Mouse (Mus musculus) right cerebral cortex, postnatal 4 days (tissue): ENCODE data around the gene Lst1.

Source experiments
- DNase-seq: peaks from one replicate; pipeline ENCODE4 v3.0.0-alpha.2; 2022

Gene Lst1

DNA sequence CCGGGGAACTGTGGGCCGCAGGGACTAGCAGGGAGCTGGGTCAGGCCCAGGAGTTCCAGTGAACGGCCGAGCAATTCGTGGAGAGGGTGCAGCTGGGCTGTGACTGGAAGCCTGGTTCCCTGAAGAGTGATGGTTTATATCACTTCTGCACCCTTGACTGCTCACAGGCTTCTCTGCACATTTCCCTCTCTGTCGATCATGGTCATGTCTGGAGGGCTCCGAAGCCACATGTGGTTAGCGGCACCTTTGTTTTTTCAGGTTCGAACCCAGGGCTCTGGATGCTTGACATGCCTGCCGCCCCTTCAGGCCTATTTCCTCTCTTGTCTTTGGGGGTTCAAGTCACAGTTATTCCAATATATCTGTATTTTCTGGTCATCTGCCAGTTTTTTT is 17.1 kb upstream of the Lst1 start:
- no peak for DNase-seq

DNA sequence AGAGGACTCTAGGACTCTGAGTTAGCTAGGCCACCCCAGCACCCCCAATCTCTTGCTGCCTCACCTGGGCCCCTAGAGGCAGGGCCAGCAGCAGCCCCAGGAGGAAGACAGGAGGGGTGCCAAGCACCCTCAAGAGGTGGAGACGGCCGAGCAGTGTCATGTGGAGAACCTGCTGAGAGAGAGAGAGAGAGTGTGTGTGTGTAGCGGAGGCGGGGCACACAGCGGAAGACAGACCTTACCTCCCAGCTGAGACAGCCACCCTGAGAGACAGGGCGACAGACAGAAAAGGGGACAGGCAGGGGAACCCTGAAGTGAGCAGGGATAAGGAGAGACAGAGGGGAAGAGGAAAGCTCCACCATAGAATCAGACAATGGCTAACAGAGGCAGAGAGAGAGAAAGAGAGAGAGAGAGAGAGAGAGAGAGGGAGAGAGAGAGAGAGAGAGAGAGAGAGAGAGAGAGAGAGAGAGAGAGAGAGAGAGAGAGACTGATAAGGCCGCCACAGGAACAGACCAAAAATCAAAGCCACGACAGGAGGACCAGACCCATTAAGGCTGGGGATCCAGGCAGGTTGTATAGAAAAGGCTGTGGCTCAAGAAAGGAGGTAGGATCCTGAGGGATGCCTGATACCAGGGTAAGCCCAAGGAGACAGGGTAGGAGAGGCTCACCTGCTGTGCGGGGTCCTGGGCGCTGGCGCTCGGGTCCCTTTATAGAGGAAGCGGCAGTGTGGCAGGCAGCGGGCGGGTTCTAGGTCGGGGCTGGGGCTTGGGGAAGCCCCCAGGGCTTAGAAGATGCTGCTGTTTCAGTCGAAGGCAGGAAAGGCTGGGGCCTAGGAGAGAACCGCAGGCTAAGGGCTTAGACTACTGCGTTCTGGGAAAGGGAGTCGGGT is 16.5 kb upstream of the Lst1 start, which contains the start of gene Lta:
Gene Lta (minus strand): TSS at position 858 of the 886 bp plus-strand sequence.
- no peak for DNase-seq

GRCm38 (mm10) chr17:35202442-35202841 is 14.2 kb upstream of the Lst1 start:
- DNase-seq: no peak

- no peak for DNase-seq
Measured at GRCm38 (mm10) chr17:35201787-35202186, 13.5 kb upstream of the Lst1 start, which contains the start of gene Tnf. Gene Tnf (minus strand): TSS chr17:35202007.

DNA sequence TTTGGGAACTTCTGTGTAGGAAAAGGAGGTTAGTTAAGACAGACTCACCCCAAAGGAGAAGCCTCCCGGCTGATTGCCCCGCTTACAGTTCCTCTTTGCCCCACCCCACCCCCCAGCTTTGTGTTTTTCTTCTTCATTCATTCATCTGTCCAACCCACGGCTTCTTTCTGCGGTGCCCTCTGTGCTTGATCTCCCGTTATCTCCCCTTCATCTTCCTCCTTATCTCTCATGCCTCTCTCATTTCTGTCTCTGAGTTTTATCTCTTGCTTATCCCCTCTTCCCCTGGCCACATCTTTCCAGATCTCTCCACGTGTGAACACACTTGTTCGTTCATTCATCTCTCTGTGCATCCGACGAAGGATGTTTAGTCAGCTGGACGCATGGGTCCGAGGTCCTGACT is 12.9 kb upstream of the Lst1 start:
- no peak for DNase-seq

GRCm38 (mm10) chr17:35200398-35200797 is 12.2 kb upstream of the Lst1 start:
- DNase-seq: no peak

- DNase-seq: no peak
Measured at GRCm38 (mm10) chr17:35198946-35199345, 10.7 kb upstream of the Lst1 start.

GRCm38 (mm10) chr17:35198029-35198428 is 9.8 kb upstream of the Lst1 start:
- no peak for DNase-seq

DNA sequence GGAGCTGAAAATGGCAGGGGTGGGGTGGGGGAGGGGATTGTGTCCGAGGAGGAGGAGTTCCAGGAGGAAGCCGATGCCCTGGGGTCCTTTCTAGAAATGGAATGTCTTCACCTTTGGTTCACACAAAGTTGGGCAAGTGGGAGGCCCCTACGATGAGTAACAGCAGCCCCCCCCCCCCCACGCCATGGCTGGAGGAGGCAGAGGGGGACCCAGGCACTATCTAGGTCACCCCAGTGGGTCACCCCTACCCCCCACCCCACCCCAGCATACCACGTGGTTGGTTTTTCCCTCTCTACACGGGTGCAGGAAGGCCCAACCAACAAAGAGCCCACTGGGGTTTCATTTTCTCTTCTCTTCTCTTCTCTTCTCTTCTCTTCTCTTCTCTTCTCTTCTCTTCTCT is 8.9 kb upstream of the Lst1 start:
- DNase-seq: no peak

DNA sequence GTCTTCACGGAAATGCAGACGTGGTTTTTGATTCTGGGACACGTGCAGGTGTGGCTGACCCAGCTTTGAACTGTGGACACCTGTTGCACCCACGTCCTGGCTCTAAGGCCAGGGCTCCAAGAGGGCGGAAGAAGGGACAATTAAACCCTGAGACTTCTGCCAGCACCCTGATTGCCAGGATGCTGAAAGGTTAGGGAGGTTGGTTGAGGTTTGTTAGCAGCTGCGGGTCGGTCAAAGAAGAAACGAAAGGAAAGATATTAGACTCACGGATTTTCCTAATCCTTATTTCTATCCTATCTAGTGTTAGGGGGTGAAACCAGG is 8.0 kb upstream of the Lst1 start:
- DNase-seq: no peak

DNA sequence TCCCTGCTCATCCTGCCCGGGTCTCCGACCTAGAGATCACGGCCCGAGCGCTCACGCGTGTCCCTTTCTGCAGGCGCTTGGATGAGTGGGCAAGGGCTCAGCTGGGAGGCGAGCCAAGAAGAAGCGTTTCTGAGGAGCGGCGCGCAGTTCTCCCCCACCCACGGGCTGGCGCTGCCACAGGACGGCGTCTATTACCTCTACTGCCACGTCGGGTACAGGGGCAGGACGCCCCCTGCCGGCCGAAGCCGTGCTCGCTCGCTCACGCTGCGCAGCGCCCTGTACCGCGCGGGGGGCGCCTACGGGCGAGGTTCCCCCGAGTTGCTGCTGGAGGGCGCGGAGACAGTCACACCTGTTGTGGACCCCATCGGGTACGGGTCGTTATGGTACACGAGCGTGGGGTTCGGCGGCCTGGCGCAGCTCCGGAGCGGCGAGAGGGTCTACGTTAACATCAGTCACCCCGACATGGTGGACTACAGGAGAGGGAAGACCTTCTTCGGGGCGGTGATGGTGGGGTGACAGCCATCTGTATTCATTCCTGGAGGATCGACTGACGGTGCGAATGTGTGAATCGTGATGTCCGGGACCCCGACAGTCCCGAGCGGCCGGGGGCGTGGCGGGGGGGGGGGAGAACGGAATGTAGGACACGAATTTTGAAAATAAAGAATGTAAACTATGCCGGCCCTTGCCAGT is 7.5 kb upstream of the Lst1 start:
- peak; percentile 87 for DNase-seq

GRCm38 (mm10) chr17:35194844-35195630 is 6.8 kb upstream of the Lst1 start:
- DNase-seq: no peak

GRCm38 (mm10) chr17:35193881-35194843 is 5.9 kb upstream of the Lst1 start, which contains the start of gene Ltb:
Gene Ltb (plus strand): TSS chr17:35194439.
- DNase-seq: no peak

DNA sequence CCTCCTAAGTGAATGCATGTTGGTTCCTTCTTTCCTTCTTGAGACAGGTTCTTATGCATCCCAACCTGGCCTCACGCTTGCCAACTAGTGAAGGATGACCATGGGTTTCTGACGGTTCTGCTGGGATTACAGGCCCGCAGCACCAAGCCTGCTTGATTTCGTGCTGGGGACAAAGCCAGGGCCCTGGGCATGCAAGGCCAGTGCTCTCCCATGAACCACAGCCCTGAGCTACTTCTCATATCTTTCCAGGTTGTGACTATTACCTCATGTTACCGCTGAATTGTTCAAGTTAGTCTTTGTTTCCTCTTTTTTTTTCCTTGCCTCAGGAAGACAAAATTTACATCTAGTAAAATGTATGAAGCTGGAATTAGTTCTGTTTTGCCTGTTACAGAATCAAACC is 4.7 kb upstream of the Lst1 start:
- no peak for DNase-seq

DNA sequence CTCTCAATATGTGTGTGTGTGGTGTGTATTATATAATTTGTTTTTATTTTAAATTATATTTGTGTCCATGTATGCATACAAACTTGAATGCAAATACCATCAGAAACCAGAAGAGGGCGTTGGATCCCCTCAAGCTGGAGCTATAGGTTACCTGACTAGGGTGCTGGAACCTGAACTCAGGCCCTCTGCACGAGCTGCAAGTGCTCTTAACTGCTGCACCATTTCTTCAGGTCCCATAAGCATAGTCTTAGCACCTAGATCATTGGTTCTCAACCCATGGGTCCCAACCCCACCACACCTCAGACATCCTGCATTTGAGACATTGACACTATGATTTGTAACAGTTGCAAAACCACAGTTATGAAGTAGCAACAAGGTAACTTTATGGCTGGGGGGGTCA is 3.5 kb upstream of the Lst1 start:
- DNase-seq: no peak

DNA sequence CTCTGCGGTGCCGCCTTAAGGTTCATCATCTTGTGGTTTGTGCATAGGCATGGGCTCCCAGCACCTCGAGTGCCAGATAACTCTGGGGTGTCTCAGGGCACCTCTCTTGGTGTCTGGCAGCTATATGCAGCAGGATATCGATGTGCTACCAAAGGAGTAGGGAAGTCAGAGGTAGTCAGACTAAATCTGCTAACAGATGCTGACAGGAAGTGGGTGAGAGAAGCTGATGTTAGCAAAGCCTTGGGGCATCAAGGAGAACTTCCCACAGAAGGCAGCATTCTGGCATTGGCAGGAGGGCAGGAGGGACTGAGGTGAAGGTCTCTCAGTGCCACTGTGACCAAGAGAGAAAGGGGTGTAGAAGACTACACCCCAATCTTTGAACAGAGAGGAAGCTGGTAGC is 1.9 kb upstream of the Lst1 start:
- DNase-seq: no peak

- no peak for DNase-seq
Measured at GRCm38 (mm10) chr17:35189186-35189585, 947 bp upstream of the Lst1 start.

DNA sequence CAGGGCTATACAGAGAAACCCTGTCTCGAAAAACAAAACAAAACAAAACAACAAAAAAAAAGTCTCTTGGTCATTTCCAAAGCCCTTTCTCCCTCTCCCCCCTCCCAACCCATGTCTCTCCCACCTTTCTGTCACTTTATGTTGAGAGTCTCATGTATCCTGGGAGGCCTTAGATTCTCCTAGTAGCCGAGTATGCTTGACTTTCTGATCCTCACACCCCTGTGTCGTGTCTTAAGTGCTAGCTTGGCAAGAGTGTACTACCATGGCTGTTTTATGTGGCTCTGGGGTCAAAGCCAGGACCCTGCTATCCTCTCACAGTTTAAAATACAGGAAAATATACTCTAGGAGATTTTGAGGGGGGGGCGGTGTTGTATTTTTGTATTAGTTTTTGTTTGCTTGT is 894 bp downstream of the Lst1 start:
- DNase-seq: no peak

GRCm38 (mm10) chr17:35186681-35187080 is 1.6 kb downstream of the Lst1 start:
- no peak for DNase-seq

- DNase-seq: peak; percentile 52
Measured at GRCm38 (mm10) chr17:35185639-35186611, 2.3 kb downstream of the Lst1 start.

DNA sequence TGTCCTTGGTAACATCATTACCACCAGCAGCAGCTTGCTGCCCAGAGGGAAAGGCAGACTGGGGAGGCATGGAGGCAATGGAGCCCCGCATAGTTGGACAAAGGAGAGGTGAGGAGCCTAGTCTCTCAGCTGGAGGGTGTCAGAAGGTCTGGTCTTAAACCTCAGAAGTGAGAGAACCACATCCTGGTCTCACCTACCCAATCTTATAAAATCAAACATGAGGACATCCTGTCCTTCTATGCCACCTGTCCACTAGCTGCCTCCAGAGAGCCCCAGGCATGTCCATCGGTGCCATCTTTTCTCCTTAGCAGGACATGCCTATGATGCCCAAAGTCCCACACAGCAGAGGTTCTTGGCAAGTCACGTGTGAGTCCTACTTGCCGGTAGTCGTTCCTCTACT is 8.1 kb downstream of the Lst1 start:
- no peak for DNase-seq
